Mouse (Mus musculus) lung, adult 2 months (tissue): ENCODE measurements around the gene Hexdc.

Source experiments
- CTCF ChIP-seq: fragments of 200-500 bp; IDR thresholded peaks from 2 replicates; pipeline ENCODE4 v1.5.1; 2011; ENCODE audit warnings: mild to moderate bottlenecking, low read length, control low read depth; ENCODE audit not compliant: insufficient read depth
- POLR2A ChIP-seq: fragments of 200-500 bp; IDR thresholded peaks from 2 replicates; pipeline ENCODE4 v1.6.1; 2011; ENCODE audit warnings: low read depth, mild to moderate bottlenecking, control low read depth, low read length, borderline replicate concordance; ENCODE audit errors: extremely low read depth

DNA sequence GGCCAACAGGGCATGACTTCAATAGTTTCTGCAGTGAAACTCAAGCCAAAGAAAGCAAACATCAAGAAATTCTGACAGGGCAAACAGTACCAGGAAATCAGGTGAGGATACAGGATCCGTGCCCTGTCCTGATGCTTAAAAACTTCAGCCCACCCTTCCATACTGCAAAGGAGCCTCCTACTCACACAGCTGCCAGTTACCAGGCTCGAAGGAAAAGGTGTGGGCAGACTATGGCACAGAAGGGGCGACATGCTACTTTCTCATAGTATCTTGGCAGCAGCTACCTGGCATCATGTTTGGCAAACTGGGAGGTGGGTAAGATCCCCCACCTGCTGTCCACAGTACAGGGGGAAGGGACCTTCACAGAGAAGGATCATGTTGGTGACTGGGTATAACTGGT is 10.8 kb upstream of the Hexdc start:
- TF ChIP-seq CTCF = no peak
- TF ChIP-seq POLR2A = no peak
